In genomic region chr2:165503259-165504203, GRCm38 (mm10) we compare ENCODE assay signal across 8 mouse cellular contexts. TPM values are rescaled to one million over a fixed set of nuclear protein-coding genes. Genes with fewer than 3 reads are reported as not detected.
A peak's percentile ranks its signal among the peaks of the same experiment; 100 is the strongest.
DNase-seq lines count a peak whose midpoint lies in the region; ATAC-seq and TF ChIP-seq lines count a peak whose summit lies in the region.

TSS of gene Slc2a10 (plus strand) at chr2:165503787.

- peak; percentile 87 for ATAC-seq in common myeloid progenitor, adult 5-6 weeks (replicated peaks; ENCODE audit: low read depth, poor library complexity, severe bottlenecking)
- ATAC-seq in intestine, embryonic 14.5 days (replicated peaks; ENCODE audit: low FRiP score, low TSS enrichment, low read depth): peak; percentile 78
- peak; percentile 85 for ATAC-seq in lung, embryonic 14.5 days (ENCODE audit: insufficient read depth)

- peak within 1 kb of the TSS; percentile 66 for H3K4me2 ChIP-seq in intestine, embryonic 14.5 days (ENCODE audit: low read length)
- peak within 1 kb of the TSS; percentile 66 for H3K4me2 ChIP-seq in lung, embryonic 14.5 days

- no peak for TF ChIP-seq CTCF in lung, embryonic 14.5 days (IDR thresholded peaks at IDR 0.05; ENCODE audit: low read depth)

- intact Hi-C loops in left cerebral cortex, postnatal 14 days (cut with DNase I): no loop called here

- H3K9ac ChIP-seq in ES-E14 (ENCODE audit: insufficient read depth, low read depth, low read length, poor library complexity, severe bottlenecking): peak within 1 kb of the TSS; percentile 49; the same call in 1 of the 2 replicates
- peak within 1 kb of the TSS; percentile 68 for H3K9ac ChIP-seq in intestine, embryonic 14.5 days (ENCODE audit: low read length)
- peak within 1 kb of the TSS; percentile 70 for H3K9ac ChIP-seq in lung, embryonic 14.5 days

- H3K36me3 ChIP-seq in ES-E14 (ENCODE audit: control insufficient read depth, insufficient read depth, low read length, poor library complexity, severe bottlenecking): no peaks in the 10 kb centered on the region
- H3K36me3 ChIP-seq in intestine, embryonic 14.5 days (ENCODE audit: control insufficient read depth, insufficient read depth, low read length): no peaks in the 10 kb centered on the region
- H3K36me3 ChIP-seq in lung, embryonic 14.5 days (ENCODE audit: insufficient read depth): no peaks in the 10 kb centered on the region

- peak within 1 kb of the TSS; percentile 61 to 62; a peak in 3 of 4 replicates for H3K4me3 ChIP-seq in ES-E14 (ENCODE audit: insufficient read depth in 1 of 2, low read depth in 1 of 2, low read length in 2 of 2, poor library complexity in 1 of 2, severe bottlenecking in 1 of 2)
- peak within 1 kb of the TSS; percentile 45 for H3K4me3 ChIP-seq in intestine, embryonic 14.5 days (ENCODE audit: low read depth, low read length)
- peak within 1 kb of the TSS; percentile 50 for H3K4me3 ChIP-seq in lung, embryonic 14.5 days (ENCODE audit: low read depth, low read length)

- in situ Hi-C loops in ES-E14 (cut with MboI; ENCODE audit: low sequenced_read_pairs in 2 of 2, unreplicated experiment in 2 of 2): no loop called here

- H3K9me3 ChIP-seq in ES-E14 (ENCODE audit: control insufficient read depth, insufficient read depth, low read depth, low read length): no peaks in the 10 kb centered on the region
- no peaks in the 10 kb centered on the region for H3K9me3 ChIP-seq in intestine, embryonic 14.5 days (ENCODE audit: control insufficient read depth, low read length)
- H3K9me3 ChIP-seq in lung, embryonic 14.5 days (ENCODE audit: low read depth, low read length): no peaks in the 10 kb centered on the region

- DNase-seq in ES-E14 (ENCODE audit: low read depth, low spot score): no peak
- no peak for DNase-seq in gonadal fat pad, adult 2 months (ENCODE audit: low read depth)
- peak; percentile 69 for DNase-seq in intestine, embryonic 14.5 days (ENCODE audit: low spot score)
- peak; percentile 90 for DNase-seq in lung, embryonic 14.5 days
- peak; percentile 41 for DNase-seq in ovary, postnatal 14 days (ENCODE audit: low spot score)
- DNase-seq in layer of hippocampus, postnatal 14 days (ENCODE audit: low spot score in 2 of 2): no peak
- DNase-seq in left cerebral cortex, postnatal 14 days (ENCODE audit: low spot score in 2 of 2): no peak

- no peak within 1 kb of the TSS for H3K27ac ChIP-seq in ES-E14 (ENCODE audit: insufficient read depth, low read depth, low read length, poor library complexity, severe bottlenecking)
- H3K27ac ChIP-seq in intestine, embryonic 14.5 days (ENCODE audit: low read depth): peak within 1 kb of the TSS; percentile 9; the same call in 1 of the 2 replicates
- H3K27ac ChIP-seq in lung, embryonic 14.5 days (ENCODE audit: low read depth): peak within 1 kb of the TSS; percentile 87

- no peaks in the 10 kb centered on the region for H3K4me1 ChIP-seq in ES-E14 (ENCODE audit: control insufficient read depth in 2 of 2, insufficient read depth in 2 of 2, low read length in 2 of 2, poor library complexity in 1 of 2)
- peaks cover 5% of the 10 kb centered on the region for H3K4me1 ChIP-seq in intestine, embryonic 14.5 days (replicated peaks; ENCODE audit: control insufficient read depth, insufficient read depth, low read length)
- H3K4me1 ChIP-seq in lung, embryonic 14.5 days (ENCODE audit: insufficient read depth): peaks cover 11% of the 10 kb centered on the region

- H3K27me3 ChIP-seq in intestine, embryonic 14.5 days (replicated peaks; ENCODE audit: control insufficient read depth, insufficient read depth, low read length): no peaks in the 10 kb centered on the region
- H3K27me3 ChIP-seq in lung, embryonic 14.5 days (ENCODE audit: insufficient read depth, low read length): no peaks in the 10 kb centered on the region

- 5% methylated on average over 26 of the region's 32 CpGs for WGBS in intestine, embryonic 14.5 days
- 2% methylated on average over 30 of the region's 32 CpGs for WGBS in lung, embryonic 14.5 days

TF ChIP-seq in ES-E14, 5 proteins besides CTCF, POLR2A, EP300 and RAD21:
- TF ChIP-seq HCFC1 (IDR thresholded peaks at IDR 0.05; ENCODE audit: borderline replicate concordance, insufficient read depth, low read length) (no peak), CHD2 (IDR thresholded peaks at IDR 0.05; ENCODE audit: low read depth, low read length) (no peak), ZC3H11A (IDR thresholded peaks at IDR 0.05; ENCODE audit: borderline replicate concordance, low read depth, low read length) (no peak), MAFK (IDR thresholded peaks at IDR 0.05; ENCODE audit: insufficient read depth, low read depth, low read length) (no peak), ZNF384 (IDR thresholded peaks at IDR 0.05; ENCODE audit: low read depth, low read length) (no peak)

RNA-seq across cellular contexts. Expression of gene Slc2a10, which starts in this region (rescaled TPM):
- 0.16 and 0.27 TPM in 2 replicates for total RNA-seq in ES-E14 (2012; rRNA removed)
- 0.15 and 0.64 TPM in 2 replicates for total RNA-seq in common myeloid progenitor, adult 5-6 weeks (2017)
- polyA plus RNA-seq in gonadal fat pad, adult 2 months (2012; rRNA removed): 18.6 and 23.1 TPM in 2 replicates
- polyA plus RNA-seq in intestine, embryonic 14.5 days (2014; fragmentation: Nextera tagmentation; extraction: Ambion mirVana): 4.6 and 4.7 TPM in 2 replicates
- 11.9 and 14.6 TPM in 2 replicates for polyA plus RNA-seq in lung, embryonic 14.5 days (2014; fragmentation: Nextera tagmentation; extraction: Ambion mirVana)
- 1 to 10 TPM; 1.0 to 1.1 TPM for total RNA-seq in layer of hippocampus, postnatal 14 days (2021)
- total RNA-seq in left cerebral cortex, postnatal 14 days (2021): 1 to 10 TPM in 1 of 2 experiments, under 1 TPM in 1; 0.92 to 2.2 TPM

Comparison
In these comparisons a context has a peak if more than half of its experiments do, and no peak if none do; other contexts are left out.
1. Peak in ATAC-seq in common myeloid progenitor, adult 5-6 weeks; RNA of the gene not detected or under 1 TPM.
2. DNase-seq: peak in intestine, embryonic 14.5 days (single experiment), lung, embryonic 14.5 days (single experiment) and ovary, postnatal 14 days (single experiment); none in ES-E14 (single experiment), gonadal fat pad, adult 2 months (single experiment), layer of hippocampus, postnatal 14 days (0 of 2) and left cerebral cortex, postnatal 14 days (0 of 2).
3. Peak in every context shown above with its lines, with median percentiles within 50 percentile points of each other: H3K4me3 ChIP-seq, H3K9ac ChIP-seq and ATAC-seq.